Mouse (Mus musculus) kidney, adult 2 months (tissue): ENCODE results near the gene Fate1.

Source experiments
- CTCF ChIP-seq: fragments of 200-500 bp; conservative IDR thresholded peaks from 2 replicates; pipeline ENCODE4 v1.5.1; 2011; ENCODE audit warnings: low read depth, mild to moderate bottlenecking, control low read depth, low read length, moderate library complexity, mixed read lengths; ENCODE audit not compliant: insufficient read depth, insufficient read length
- POLR2A ChIP-seq: fragments of 200-500 bp; IDR thresholded peaks from one replicate; pipeline ENCODE4 v1.6.1; 2011; ENCODE audit warnings: low read depth, low read length, control low read depth

GRCm38 (mm10) chrX:71983205-71983604 is 10.4 kb downstream of the Fate1 start:
- no peak for TF ChIP-seq POLR2A
- TF ChIP-seq CTCF, result no peak
